Mouse (Mus musculus) testis, adult 2 months (tissue): ENCODE measurements around the gene Wnt7b.

ENCODE experiments used
- CTCF ChIP-seq: fragments of 200-500 bp; IDR thresholded peaks from 2 replicates; pipeline ENCODE4 v1.5.1; 2012; ENCODE audit warnings: low read depth, mild to moderate bottlenecking, inconsistent platforms, low read length, moderate library complexity; ENCODE audit not compliant: control insufficient read depth, insufficient read depth, insufficient replicate concordance
- POLR2A ChIP-seq: fragments of 200-500 bp; IDR thresholded peaks from 2 replicates; pipeline ENCODE4 v1.6.1; 2012; ENCODE audit warnings: low read depth, mild to moderate bottlenecking, inconsistent platforms, low read length, moderate library complexity; ENCODE audit not compliant: control insufficient read depth

DNA sequence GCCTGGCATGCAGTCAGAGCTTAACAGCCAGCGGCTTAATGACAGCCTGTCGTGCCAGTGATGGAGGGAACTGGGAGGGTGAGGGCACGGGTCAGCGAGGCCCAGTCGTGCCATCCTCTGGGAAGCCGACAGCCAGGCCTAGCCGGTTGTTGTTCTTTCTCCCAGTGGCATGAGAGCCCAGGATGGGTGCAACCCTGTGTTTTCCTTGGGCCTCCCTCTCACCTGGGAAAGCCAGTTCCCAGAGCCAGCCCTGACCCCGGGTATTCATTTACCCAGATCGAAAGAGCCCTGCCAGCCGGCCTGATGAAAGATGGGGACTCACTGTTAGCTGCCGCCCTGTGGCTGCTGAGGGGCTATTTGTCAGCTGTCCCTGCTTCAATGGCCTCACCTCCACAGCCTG lies 44.1 kb downstream of the Wnt7b start:
- no peak for TF ChIP-seq CTCF
- no peak for TF ChIP-seq POLR2A
